Mouse (Mus musculus): ENCODE measurements around the gene Spryd4. TPM values are rescaled to one million over a fixed set of nuclear protein-coding genes. Genes with fewer than 3 reads are reported as not detected.

Spryd4 gene
- total and polyA plus RNA-seq, 3 experiments, result 4.4 to 18.8 (median 13.9) TPM

- Histone ChIP-seq H3K4me1 (ENCODE audit: insufficient read depth, low read depth, low read length) (peaks cover 21% of the 10 kb centered on the region), H3K9me3 (replicated peaks) (no peaks in the 10 kb centered on the region), H3K36me3 (replicated peaks) (peaks cover 85% of the 10 kb centered on the region), H3K27me3 (ENCODE audit: insufficient read depth, low read length) (no peaks in the 10 kb centered on the region), H3K4me3 (ENCODE audit: low read depth, low read length) (no peak overlapping the region)
- TF ChIP-seq GATA1 (IDR thresholded peaks at IDR 0.05; ENCODE audit: borderline replicate concordance, low read length) (no peak), POLR2AphosphoS5 (IDR thresholded peaks at IDR 0.05; ENCODE audit: insufficient replicate concordance, low read depth, low read length) (no peak), CTCF (IDR thresholded peaks at IDR 0.05; ENCODE audit: low read depth, low read length) (no peak), TAL1 (conservative IDR thresholded peaks at IDR 0.05; ENCODE audit: low read depth, low read length) (no peak), GATA2 (IDR thresholded peaks at IDR 0.05; ENCODE audit: borderline replicate concordance, low read depth, low read length) (no peak)
- ATAC-seq (ENCODE audit: extremely low read depth, insufficient number of reproducible peaks, low FRiP score, poor library complexity, severe bottlenecking) (no peak), DNase-seq (ENCODE audit: low spot score) (no peak)
Measured at GRCm38 (mm10) chr10:128239140-128239539, 27.5 kb upstream of the Spryd4 start.

- Histone ChIP-seq H3K27me3 (ENCODE audit: insufficient read depth, low read length) (no peaks in the 10 kb centered on the region), H3K4me3 (ENCODE audit: low read depth, low read length) (no peak overlapping the region), H3K36me3 (replicated peaks) (peaks cover 79% of the 10 kb centered on the region), H3K4me1 (ENCODE audit: insufficient read depth, low read depth, low read length) (peaks cover 28% of the 10 kb centered on the region), H3K9me3 (replicated peaks) (no peaks in the 10 kb centered on the region)
- DNase-seq (ENCODE audit: low spot score) (no peak), ATAC-seq (ENCODE audit: extremely low read depth, insufficient number of reproducible peaks, low FRiP score, poor library complexity, severe bottlenecking) (no peak)
- TF ChIP-seq CTCF (IDR thresholded peaks at IDR 0.05; ENCODE audit: low read depth, low read length) (no peak), TAL1 (conservative IDR thresholded peaks at IDR 0.05; ENCODE audit: low read depth, low read length) (no peak), GATA1 (IDR thresholded peaks at IDR 0.05; ENCODE audit: borderline replicate concordance, low read length) (no peak), POLR2AphosphoS5 (IDR thresholded peaks at IDR 0.05; ENCODE audit: insufficient replicate concordance, low read depth, low read length) (no peak), GATA2 (IDR thresholded peaks at IDR 0.05; ENCODE audit: borderline replicate concordance, low read depth, low read length) (no peak)
Measured at GRCm38 (mm10) chr10:128237807-128238480, 26.3 kb upstream of the Spryd4 start.

- TF ChIP-seq CTCF (IDR thresholded peaks at IDR 0.05; ENCODE audit: low read depth, low read length), result no peak
- TF ChIP-seq POLR2AphosphoS5 (IDR thresholded peaks at IDR 0.05; ENCODE audit: insufficient replicate concordance, low read depth, low read length), result no peak
- TF ChIP-seq GATA1 (IDR thresholded peaks at IDR 0.05; ENCODE audit: borderline replicate concordance, low read length), result no peak
- no peak for TF ChIP-seq GATA2 (IDR thresholded peaks at IDR 0.05; ENCODE audit: borderline replicate concordance, low read depth, low read length)
- TF ChIP-seq TAL1 (conservative IDR thresholded peaks at IDR 0.05; ENCODE audit: low read depth, low read length), result no peak
- Histone ChIP-seq H3K4me3 (ENCODE audit: low read depth, low read length) (no peak overlapping the region), H3K36me3 (replicated peaks) (peaks cover 63% of the 10 kb centered on the region), H3K9me3 (replicated peaks) (no peaks in the 10 kb centered on the region), H3K27me3 (ENCODE audit: insufficient read depth, low read length) (no peaks in the 10 kb centered on the region), H3K4me1 (ENCODE audit: insufficient read depth, low read depth, low read length) (peaks cover 31% of the 10 kb centered on the region)
- DNase-seq (ENCODE audit: low spot score), result no peak
- ATAC-seq (ENCODE audit: extremely low read depth, insufficient number of reproducible peaks, low FRiP score, poor library complexity, severe bottlenecking), result no peak
Measured at GRCm38 (mm10) chr10:128236321-128236720, 24.7 kb upstream of the Spryd4 start.

GRCm38 (mm10) chr10:128232420-128232985, 20.9 kb upstream of the Spryd4 start:
- DNase-seq (ENCODE audit: low spot score), result peak; percentile 46
- H3K9me3 ChIP-seq (replicated peaks), result no peaks in the 10 kb centered on the region
- 0 out of 2 replicates have a peak, but pooled peaks have one; percentile 35 for TF ChIP-seq POLR2AphosphoS5 (IDR thresholded peaks at IDR 0.05; ENCODE audit: insufficient replicate concordance, low read depth, low read length)
- TF ChIP-seq CTCF (IDR thresholded peaks at IDR 0.05; ENCODE audit: low read depth, low read length), result peak; percentile 35; the same call in 1 of the 2 replicates
- TF ChIP-seq GATA2 (IDR thresholded peaks at IDR 0.05; ENCODE audit: borderline replicate concordance, low read depth, low read length), result no peak
- no peak for TF ChIP-seq TAL1 (conservative IDR thresholded peaks at IDR 0.05; ENCODE audit: low read depth, low read length)
- no peak for TF ChIP-seq GATA1 (IDR thresholded peaks at IDR 0.05; ENCODE audit: borderline replicate concordance, low read length)
- peak; percentile 30; the same call in 1 of the 2 replicates for ATAC-seq (ENCODE audit: extremely low read depth, insufficient number of reproducible peaks, low FRiP score, poor library complexity, severe bottlenecking)
- H3K36me3 ChIP-seq (replicated peaks), result peaks cover 31% of the 10 kb centered on the region
- peak overlapping the region; percentile 78 for H3K4me3 ChIP-seq (ENCODE audit: low read depth, low read length)
- peaks cover 52% of the 10 kb centered on the region for H3K4me1 ChIP-seq (ENCODE audit: insufficient read depth, low read depth, low read length)
- no peaks in the 10 kb centered on the region for H3K27me3 ChIP-seq (ENCODE audit: insufficient read depth, low read length)

- Histone ChIP-seq H3K4me3 (ENCODE audit: low read depth, low read length) (peak within 1 kb of the TSS; percentile 78), H3K36me3 (replicated peaks) (peaks cover 31% of the 10 kb centered on the region), H3K27me3 (ENCODE audit: insufficient read depth, low read length) (no peaks in the 10 kb centered on the region), H3K4me1 (ENCODE audit: insufficient read depth, low read depth, low read length) (peaks cover 54% of the 10 kb centered on the region), H3K9me3 (replicated peaks) (no peaks in the 10 kb centered on the region)
- ATAC-seq (ENCODE audit: extremely low read depth, insufficient number of reproducible peaks, low FRiP score, poor library complexity, severe bottlenecking), result peak; percentile 55
- DNase-seq (ENCODE audit: low spot score), result peak; percentile 91
- TF ChIP-seq GATA1 (IDR thresholded peaks at IDR 0.05; ENCODE audit: borderline replicate concordance, low read length) (no peak), POLR2AphosphoS5 (IDR thresholded peaks at IDR 0.05; ENCODE audit: insufficient replicate concordance, low read depth, low read length) (no peak), GATA2 (IDR thresholded peaks at IDR 0.05; ENCODE audit: borderline replicate concordance, low read depth, low read length) (no peak)
Measured at GRCm38 (mm10) chr10:128231697-128232419, 20.3 kb upstream of the Spryd4 start, which contains the start of gene Timeless. Timeless (plus strand) TSS chr10:128232065.

DNA sequence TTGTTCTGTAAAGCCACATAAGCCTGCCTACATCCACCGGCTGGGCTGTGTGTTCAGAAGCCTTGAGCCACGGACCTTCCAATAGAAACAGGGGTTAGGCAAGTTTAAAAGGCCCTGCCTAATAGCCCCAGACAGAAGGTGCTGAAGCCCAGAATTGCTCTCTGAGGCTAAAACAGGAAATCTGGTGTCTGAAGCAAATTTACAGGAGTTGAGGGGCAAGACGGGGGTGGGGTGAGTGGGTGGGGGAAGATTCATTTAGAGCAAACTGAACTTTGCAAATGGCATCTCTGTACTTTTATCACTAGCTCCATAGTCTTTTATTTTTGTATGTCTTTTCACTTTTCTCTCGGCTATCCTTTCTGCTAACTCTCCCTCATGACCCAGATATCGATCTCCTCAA, 19.5 kb upstream of the Spryd4 start:
- Histone ChIP-seq H3K9me3 (replicated peaks) (no peaks in the 10 kb centered on the region), H3K27me3 (ENCODE audit: insufficient read depth, low read length) (no peaks in the 10 kb centered on the region), H3K4me1 (ENCODE audit: insufficient read depth, low read depth, low read length) (peaks cover 60% of the 10 kb centered on the region), H3K36me3 (replicated peaks) (peaks cover 27% of the 10 kb centered on the region), H3K4me3 (ENCODE audit: low read depth, low read length) (peak overlapping the region; percentile 78)
- no peak for ATAC-seq (ENCODE audit: extremely low read depth, insufficient number of reproducible peaks, low FRiP score, poor library complexity, severe bottlenecking)
- no peak for TF ChIP-seq POLR2AphosphoS5 (IDR thresholded peaks at IDR 0.05; ENCODE audit: insufficient replicate concordance, low read depth, low read length)
- no peak for TF ChIP-seq TAL1 (conservative IDR thresholded peaks at IDR 0.05; ENCODE audit: low read depth, low read length)
- no peak for TF ChIP-seq GATA1 (IDR thresholded peaks at IDR 0.05; ENCODE audit: borderline replicate concordance, low read length)
- DNase-seq (ENCODE audit: low spot score), result peak; percentile 25
